15 mouse cellular contexts compared by ENCODE assay signal in the genomic region with DNA sequence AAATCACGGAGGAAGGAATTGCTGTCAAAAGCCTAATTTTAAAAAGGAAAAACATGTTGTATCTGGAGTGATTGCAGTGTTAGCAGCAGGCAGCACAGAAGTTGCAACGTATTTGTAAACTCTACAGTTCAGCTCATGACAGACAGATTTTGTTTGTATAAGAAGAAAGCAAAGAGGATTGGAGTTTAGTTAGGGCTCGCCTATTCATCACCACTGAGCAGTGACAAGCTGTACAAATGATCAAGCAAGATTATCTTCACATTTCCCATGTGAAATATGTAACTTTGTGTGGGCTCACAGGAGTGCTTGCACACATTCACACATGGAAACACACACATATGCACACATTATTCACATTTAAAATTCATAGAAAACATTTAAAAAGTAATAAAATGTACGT.
"Had no signal": no experiment of that assay in that cellular context is flagged by ENCODE, and none has a peak within 500 bp of the region (broad histone marks: within the 10 kb centered on the region; RNA-seq: fewer than 3 reads in every experiment).

No protein-coding gene starts in this region.

- H3K27me3 ChIP-seq: liver, embryonic 13.5 days; neural tube, embryonic 13.5 days; stomach, embryonic 15.5 days had no signal

- H3K4me1 ChIP-seq: liver, embryonic 13.5 days; neural tube, embryonic 13.5 days; stomach, embryonic 15.5 days had no signal

- H3K36me3 ChIP-seq: liver, embryonic 13.5 days; neural tube, embryonic 13.5 days; stomach, embryonic 15.5 days had no signal

- H3K4me2 ChIP-seq: liver, embryonic 13.5 days; midbrain, embryonic 11.5 days; neural tube, embryonic 13.5 days; stomach, embryonic 15.5 days had no signal

- DNase-seq: kidney, postnatal 10 days; kidney, postnatal 36 days; liver, embryonic 13.5 days; lung, adult 2 months; lung, postnatal 14 days; lung, postnatal 4 days; midbrain, embryonic 14.5 days; retina, postnatal 1 day; right cerebral cortex, postnatal 25 days; spleen, adult 18-20 months; thymus, postnatal 25 days had no signal

- H3K9me3 ChIP-seq: liver, embryonic 13.5 days; neural tube, embryonic 13.5 days; stomach, embryonic 15.5 days had no signal

- H3K9ac ChIP-seq: liver, embryonic 13.5 days; neural tube, embryonic 13.5 days; stomach, embryonic 15.5 days had no signal

- H3K27ac ChIP-seq: left cerebral cortex, adult 2 months; liver, embryonic 13.5 days; neural tube, embryonic 13.5 days; stomach, embryonic 15.5 days had no signal

- H3K4me3 ChIP-seq: left cerebral cortex, adult 2 months; liver, embryonic 13.5 days; neural tube, embryonic 13.5 days; stomach, embryonic 15.5 days had no signal
